Mouse (Mus musculus): ENCODE data around the gene Pla1a. TPM values are rescaled to one million over a fixed set of nuclear protein-coding genes. Genes with fewer than 3 reads are reported as not detected.

Pla1a gene
- polyA plus RNA-seq, 1 experiment from 2014 or later = 1.1 TPM

DNA sequence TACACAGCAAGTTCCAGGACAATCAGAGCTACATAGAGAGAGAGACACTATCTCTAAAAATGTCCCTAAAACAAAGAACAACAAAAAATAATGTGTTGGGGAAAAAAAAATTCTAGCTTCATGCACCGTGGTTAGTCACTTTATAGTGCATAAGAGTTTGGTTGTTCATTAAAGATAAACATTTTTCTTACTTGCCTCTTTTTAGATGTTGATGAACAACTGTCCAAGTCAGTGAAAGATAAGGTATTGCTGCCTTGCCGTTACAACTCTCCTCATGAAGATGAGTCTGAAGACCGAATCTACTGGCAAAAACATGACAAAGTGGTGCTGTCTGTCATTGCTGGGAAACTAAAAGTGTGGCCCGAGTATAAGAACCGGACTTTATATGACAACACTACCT lies 40.7 kb upstream of the Pla1a start:
- H3K36me3 ChIP-seq (ENCODE audit: control insufficient read depth, insufficient read depth, low read length) = no peaks in the 10 kb centered on the region
- H3K27ac ChIP-seq (replicated peaks; ENCODE audit: low read depth, low read length) = no peak overlapping the region
- ATAC-seq (ENCODE audit: low read depth) (no peak), DNase-seq (ENCODE audit: low spot score) (no peak)
- H3K4me3 ChIP-seq (ENCODE audit: low read depth, low read length) = no peak overlapping the region
- peaks cover 11% of the 10 kb centered on the region; the same call in 1 of the 2 replicates for H3K4me1 ChIP-seq (ENCODE audit: control insufficient read depth, insufficient read depth, low read length)
- no peak overlapping the region for H3K4me2 ChIP-seq (ENCODE audit: low read depth, low read length)
- 88% methylated on average over 5 of the region's 5 CpGs for WGBS
- no peak overlapping the region for H3K9ac ChIP-seq (ENCODE audit: low read depth, low read length)
- no peaks in the 10 kb centered on the region for H3K9me3 ChIP-seq (ENCODE audit: control insufficient read depth, low read length)
- H3K27me3 ChIP-seq (replicated peaks; ENCODE audit: control insufficient read depth, insufficient read depth, low read length) = no peaks in the 10 kb centered on the region

DNA sequence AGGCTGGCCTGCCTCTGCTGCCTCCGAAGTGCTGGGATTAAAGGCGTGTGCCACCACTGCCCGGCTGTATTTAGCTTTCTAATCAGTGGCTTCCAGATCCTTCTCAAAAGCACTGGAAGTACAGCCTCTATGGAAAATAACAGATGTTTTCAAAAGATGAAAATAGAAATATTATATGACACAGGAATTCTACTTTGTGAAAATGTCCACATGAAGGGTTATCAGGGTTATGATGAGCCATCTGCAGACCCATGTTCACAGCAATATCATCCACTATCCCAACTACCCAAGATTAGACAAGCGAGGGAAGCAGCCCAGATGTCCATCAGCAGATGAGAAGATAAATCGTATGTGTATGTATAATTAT lies 39.5 kb upstream of the Pla1a start:
- no peak overlapping the region for H3K4me2 ChIP-seq (ENCODE audit: low read depth, low read length)
- H3K9me3 ChIP-seq (ENCODE audit: control insufficient read depth, low read length) = no peaks in the 10 kb centered on the region
- H3K4me3 ChIP-seq (ENCODE audit: low read depth, low read length) = no peak overlapping the region
- no peaks in the 10 kb centered on the region for H3K27me3 ChIP-seq (replicated peaks; ENCODE audit: control insufficient read depth, insufficient read depth, low read length)
- peaks cover 11% of the 10 kb centered on the region; the same call in 1 of the 2 replicates for H3K4me1 ChIP-seq (ENCODE audit: control insufficient read depth, insufficient read depth, low read length)
- no peaks in the 10 kb centered on the region for H3K36me3 ChIP-seq (ENCODE audit: control insufficient read depth, insufficient read depth, low read length)
- H3K27ac ChIP-seq (replicated peaks; ENCODE audit: low read depth, low read length) = no peak overlapping the region
- 86% methylated on average over 5 of the region's 5 CpGs for WGBS
- H3K9ac ChIP-seq (ENCODE audit: low read depth, low read length) = no peak overlapping the region
- DNase-seq (ENCODE audit: low spot score) = no peak
- ATAC-seq (ENCODE audit: low read depth) = no peak

- H3K4me3 ChIP-seq (ENCODE audit: low read depth, low read length) = no peak overlapping the region
- H3K4me2 ChIP-seq (ENCODE audit: low read depth, low read length) = no peak overlapping the region
- 83% methylated on average over 11 of the region's 11 CpGs for WGBS
- peaks cover 6% of the 10 kb centered on the region; the same call in 1 of the 2 replicates for H3K4me1 ChIP-seq (ENCODE audit: control insufficient read depth, insufficient read depth, low read length)
- no peak overlapping the region for H3K9ac ChIP-seq (ENCODE audit: low read depth, low read length)
- H3K36me3 ChIP-seq (ENCODE audit: control insufficient read depth, insufficient read depth, low read length) = no peaks in the 10 kb centered on the region
- H3K9me3 ChIP-seq (ENCODE audit: control insufficient read depth, low read length) = no peaks in the 10 kb centered on the region
- DNase-seq (ENCODE audit: low spot score) (no peak), ATAC-seq (ENCODE audit: low read depth) (no peak)
- no peak overlapping the region for H3K27ac ChIP-seq (replicated peaks; ENCODE audit: low read depth, low read length)
- H3K27me3 ChIP-seq (replicated peaks; ENCODE audit: control insufficient read depth, insufficient read depth, low read length) = no peaks in the 10 kb centered on the region
Measured at GRCm38 (mm10) chr16:38471697-38472506, 39.0 kb upstream of the Pla1a start.

- H3K4me3 ChIP-seq (ENCODE audit: low read depth, low read length) = no peak overlapping the region
- no peaks in the 10 kb centered on the region for H3K9me3 ChIP-seq (ENCODE audit: control insufficient read depth, low read length)
- WGBS = 64% methylated on average over 8 of the region's 8 CpGs
- ATAC-seq (ENCODE audit: low read depth) = no peak
- no peak for DNase-seq (ENCODE audit: low spot score)
- H3K4me1 ChIP-seq (ENCODE audit: control insufficient read depth, insufficient read depth, low read length) = no peaks in the 10 kb centered on the region
- no peaks in the 10 kb centered on the region for H3K27me3 ChIP-seq (replicated peaks; ENCODE audit: control insufficient read depth, insufficient read depth, low read length)
- H3K9ac ChIP-seq (ENCODE audit: low read depth, low read length) = no peak overlapping the region
- H3K4me2 ChIP-seq (ENCODE audit: low read depth, low read length) = no peak overlapping the region
- H3K27ac ChIP-seq (replicated peaks; ENCODE audit: low read depth, low read length) = no peak overlapping the region
- H3K36me3 ChIP-seq (ENCODE audit: control insufficient read depth, insufficient read depth, low read length) = no peaks in the 10 kb centered on the region
Measured at GRCm38 (mm10) chr16:38469437-38469836, 36.5 kb upstream of the Pla1a start.

GRCm38 (mm10) chr16:38468706-38469018 lies 35.7 kb upstream of the Pla1a start:
- Histone ChIP-seq H3K4me1 (ENCODE audit: control insufficient read depth, insufficient read depth, low read length) (no peaks in the 10 kb centered on the region), H3K36me3 (ENCODE audit: control insufficient read depth, insufficient read depth, low read length) (no peaks in the 10 kb centered on the region), H3K27me3 (replicated peaks; ENCODE audit: control insufficient read depth, insufficient read depth, low read length) (no peaks in the 10 kb centered on the region), H3K4me3 (ENCODE audit: low read depth, low read length) (no peak overlapping the region), H3K9me3 (ENCODE audit: control insufficient read depth, low read length) (no peaks in the 10 kb centered on the region), H3K4me2 (ENCODE audit: low read depth, low read length) (no peak overlapping the region), H3K9ac (ENCODE audit: low read depth, low read length) (no peak overlapping the region), H3K27ac (replicated peaks; ENCODE audit: low read depth, low read length) (no peak overlapping the region)
- DNase-seq (ENCODE audit: low spot score) = no peak
- WGBS = 38% methylated on average over 3 of the region's 3 CpGs
- ATAC-seq (ENCODE audit: low read depth) = no peak

DNA sequence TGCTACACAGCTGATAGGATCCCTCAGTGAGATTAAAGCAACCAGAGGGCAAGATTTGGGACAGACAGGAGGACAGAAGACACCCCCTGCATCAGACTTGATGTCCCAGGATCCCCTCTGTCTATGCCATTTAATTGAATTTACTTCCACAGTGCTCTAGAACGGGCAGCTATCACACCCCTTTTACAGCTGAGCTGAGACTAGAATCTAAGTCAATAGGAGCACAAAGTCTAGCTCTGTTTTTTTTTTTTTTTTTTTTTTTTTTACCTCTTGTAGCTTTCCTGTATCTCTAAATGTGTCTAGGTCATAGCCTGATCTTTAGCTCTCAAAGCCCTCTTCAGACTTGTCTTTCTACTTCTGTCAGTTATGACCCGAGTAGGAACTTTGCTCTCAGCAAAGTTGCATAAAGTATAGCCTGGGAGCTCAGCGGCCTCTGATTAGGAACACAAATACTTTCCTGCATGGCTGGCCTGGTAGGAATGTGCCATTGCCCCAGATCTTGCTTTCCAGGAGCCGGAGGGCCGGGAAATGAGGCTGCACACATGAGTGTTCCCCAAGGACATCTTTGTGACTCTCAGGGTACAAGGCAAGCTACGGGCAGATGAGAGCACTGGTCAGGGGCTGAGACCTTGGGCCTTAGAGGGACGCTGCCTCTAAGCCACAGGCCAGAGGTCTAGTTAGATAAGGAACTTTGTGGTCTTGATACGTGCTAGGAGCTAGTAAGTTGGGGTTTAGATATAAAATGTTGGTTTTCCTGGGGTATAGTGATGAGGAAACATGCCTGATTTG lies 35.2 kb upstream of the Pla1a start:
- 74% methylated on average over 8 of the region's 8 CpGs for WGBS
- no peaks in the 10 kb centered on the region for H3K4me1 ChIP-seq (ENCODE audit: control insufficient read depth, insufficient read depth, low read length)

DNA sequence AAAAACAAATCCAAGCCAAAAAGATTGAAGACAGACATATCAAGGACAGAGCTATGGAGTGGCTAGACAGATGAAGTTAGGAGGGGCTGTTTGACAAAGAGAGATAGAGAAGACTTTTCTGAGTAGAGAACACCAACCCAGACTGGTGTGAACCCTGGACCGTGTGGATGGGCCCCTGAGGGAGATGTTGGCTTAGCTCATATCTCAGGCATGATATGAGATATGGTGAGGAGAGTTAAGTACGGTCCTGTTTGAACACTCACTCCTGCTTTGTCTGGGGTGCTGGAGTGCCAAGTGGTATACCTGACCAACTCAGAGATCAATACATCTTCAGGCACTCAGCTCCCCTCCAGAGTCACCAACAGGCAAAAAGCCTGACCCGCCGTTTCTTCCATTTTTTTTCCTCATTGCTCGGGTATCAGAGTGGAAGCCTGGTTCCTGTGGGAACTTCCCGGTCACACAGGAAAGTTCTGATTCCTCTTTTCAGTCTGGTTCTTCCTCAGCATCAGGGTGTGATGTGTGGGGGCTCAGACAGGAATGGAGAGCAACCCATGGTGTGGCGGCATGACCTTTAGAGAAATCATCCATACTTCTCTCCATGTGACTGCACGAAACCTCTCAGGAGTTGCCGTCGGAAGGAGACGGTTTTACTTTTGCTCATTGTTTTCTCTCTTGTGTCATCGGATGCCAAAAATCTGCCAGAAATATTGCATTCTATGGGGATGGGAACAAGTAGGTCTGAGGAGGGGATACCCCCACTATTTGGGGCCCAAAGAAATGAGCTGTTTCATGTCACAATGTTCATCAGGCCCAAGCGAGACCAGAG lies 34.4 kb upstream of the Pla1a start:
- H3K4me2 ChIP-seq (ENCODE audit: low read depth, low read length) = no peak overlapping the region
- no peak overlapping the region for H3K4me3 ChIP-seq (ENCODE audit: low read depth, low read length)
- H3K27me3 ChIP-seq (replicated peaks; ENCODE audit: control insufficient read depth, insufficient read depth, low read length) = no peaks in the 10 kb centered on the region
- H3K9me3 ChIP-seq (ENCODE audit: control insufficient read depth, low read length) = no peaks in the 10 kb centered on the region
- ATAC-seq (ENCODE audit: low read depth) (no peak), DNase-seq (ENCODE audit: low spot score) (no peak)
- no peaks in the 10 kb centered on the region for H3K4me1 ChIP-seq (ENCODE audit: control insufficient read depth, insufficient read depth, low read length)
- H3K27ac ChIP-seq (replicated peaks; ENCODE audit: low read depth, low read length) = no peak overlapping the region
- no peak overlapping the region for H3K9ac ChIP-seq (ENCODE audit: low read depth, low read length)
- H3K36me3 ChIP-seq (ENCODE audit: control insufficient read depth, insufficient read depth, low read length) = no peaks in the 10 kb centered on the region
- 83% methylated on average over 13 of the region's 13 CpGs for WGBS

More for the DNA sequence above, 35.2 kb upstream of the Pla1a start:
- no peak overlapping the region for H3K9ac ChIP-seq (ENCODE audit: low read depth, low read length)
- H3K27ac ChIP-seq (replicated peaks; ENCODE audit: low read depth, low read length) = no peak overlapping the region
- H3K27me3 ChIP-seq (replicated peaks; ENCODE audit: control insufficient read depth, insufficient read depth, low read length) = no peaks in the 10 kb centered on the region
- no peak overlapping the region for H3K4me3 ChIP-seq (ENCODE audit: low read depth, low read length)
- no peaks in the 10 kb centered on the region for H3K36me3 ChIP-seq (ENCODE audit: control insufficient read depth, insufficient read depth, low read length)
- no peak for DNase-seq (ENCODE audit: low spot score)
- ATAC-seq (ENCODE audit: low read depth) = no peak
- no peak overlapping the region for H3K4me2 ChIP-seq (ENCODE audit: low read depth, low read length)
- no peaks in the 10 kb centered on the region for H3K9me3 ChIP-seq (ENCODE audit: control insufficient read depth, low read length)

GRCm38 (mm10) chr16:38466089-38466488 lies 33.1 kb upstream of the Pla1a start:
- Histone ChIP-seq H3K27me3 (replicated peaks; ENCODE audit: control insufficient read depth, insufficient read depth, low read length) (no peaks in the 10 kb centered on the region), H3K9me3 (ENCODE audit: control insufficient read depth, low read length) (no peaks in the 10 kb centered on the region), H3K4me3 (ENCODE audit: low read depth, low read length) (no peak overlapping the region), H3K27ac (replicated peaks; ENCODE audit: low read depth, low read length) (no peak overlapping the region), H3K9ac (ENCODE audit: low read depth, low read length) (no peak overlapping the region), H3K4me2 (ENCODE audit: low read depth, low read length) (no peak overlapping the region), H3K36me3 (ENCODE audit: control insufficient read depth, insufficient read depth, low read length) (no peaks in the 10 kb centered on the region), H3K4me1 (ENCODE audit: control insufficient read depth, insufficient read depth, low read length) (no peaks in the 10 kb centered on the region)
- no peak for DNase-seq (ENCODE audit: low spot score)
- ATAC-seq (ENCODE audit: low read depth) = no peak
- 81% methylated on average over 4 of the region's 4 CpGs for WGBS
